Mouse (Mus musculus) liver, adult 2 months (tissue): ENCODE measurements around the gene Adora2a.

Source experiments
- CTCF ChIP-seq: fragments of 200-500 bp; IDR thresholded peaks from 2 replicates; pipeline ENCODE4 v1.5.1; 2011; ENCODE audit warnings: low read depth, low read length, control low read depth
- POLR2A ChIP-seq: fragments of 200-500 bp; IDR thresholded peaks from 2 replicates; pipeline ENCODE4 v1.6.1; 2011; ENCODE audit warnings: low read length, control low read depth; ENCODE audit not compliant: insufficient read depth; ENCODE audit errors: extremely low read depth

- TF ChIP-seq CTCF, result peak; percentile 72
- no peak for TF ChIP-seq POLR2A
These were observed 458 bp downstream of the Adora2a start for GRCm38 (mm10) chr10:75316908-75317761.
